Mouse (Mus musculus): ENCODE measurements around the gene Ccdc87. TPM values are rescaled to one million over a fixed set of nuclear protein-coding genes. Genes with fewer than 3 reads are reported as not detected.

Gene Ccdc87
- 0.27 TPM in 1 of 2 replicates, not detected in the other for polyA plus RNA-seq (2011; ENCODE audit: insufficient read depth, insufficient read length, low read depth, missing spikeins)

DNA sequence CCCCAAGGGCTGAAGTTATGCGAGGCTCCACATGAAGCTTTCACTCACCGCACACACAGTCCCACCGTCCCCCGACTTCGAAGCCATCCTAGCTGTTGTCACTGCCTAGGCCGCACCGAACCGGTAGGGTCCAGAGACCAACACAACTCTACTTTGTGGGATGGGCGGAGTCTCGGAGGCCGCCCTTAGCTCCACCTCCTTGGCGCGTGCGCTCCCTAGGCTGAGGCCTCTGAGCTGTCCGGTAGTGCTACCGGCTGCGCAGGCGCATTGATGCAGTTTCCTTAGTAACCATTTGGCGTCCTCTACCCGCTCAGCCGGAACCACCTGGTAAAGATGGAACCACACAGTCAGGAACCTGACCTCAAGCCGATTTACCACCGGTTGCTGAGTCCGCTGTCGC is at the start of gene Ccdc87, which contains the start of gene Ccs:
Gene Ccdc87, plus strand, starts transcription at position 218 of the 400 bp plus-strand sequence.
Gene Ccs, minus strand, starts transcription at position 184 of the 400 bp plus-strand sequence.
- TF ChIP-seq POLR2A (IDR thresholded peaks at IDR 0.05; ENCODE audit: insufficient read depth, low read length) (peak; percentile 65), EP300 (IDR thresholded peaks at IDR 0.05; ENCODE audit: insufficient read depth, low read depth, low read length) (peak; percentile 29; the same call in 1 of the 2 replicates), CTCF (IDR thresholded peaks at IDR 0.05; ENCODE audit: low read depth, low read length) (no peak)
- Histone ChIP-seq H3K27me3 (ENCODE audit: control insufficient read depth, insufficient read depth, low read length, poor library complexity, severe bottlenecking) (no peaks in the 10 kb centered on the region), H3K27ac (ENCODE audit: insufficient read depth, low read length) (no peak within 1 kb of the TSS)

DNA sequence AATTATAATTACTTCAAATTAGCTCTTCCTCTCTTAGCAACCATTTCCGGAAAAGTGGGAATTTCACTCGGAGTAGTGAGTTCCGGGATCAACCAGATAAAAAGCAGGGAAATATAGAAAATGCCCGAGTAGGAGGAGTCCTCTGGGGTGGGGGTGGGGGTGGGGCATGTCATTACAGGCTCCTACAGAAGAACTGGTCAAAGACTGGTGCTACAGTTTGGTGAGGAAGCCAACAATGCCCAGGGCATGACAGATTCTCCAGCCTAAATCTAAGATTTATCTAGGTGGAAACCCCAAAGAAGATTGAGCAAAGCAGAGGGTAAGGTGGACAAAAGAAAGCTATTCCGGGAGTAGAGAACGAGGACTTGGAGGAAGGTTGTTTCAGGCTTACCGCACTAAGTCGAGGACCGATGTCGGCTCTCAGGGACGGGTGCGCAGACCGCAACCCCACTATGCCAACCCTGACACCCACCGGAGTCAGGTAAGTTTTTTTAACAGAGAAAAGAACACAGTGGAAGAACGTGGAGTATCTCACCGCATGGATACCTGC is 45.8 kb upstream of the Ccdc87 start:
- peaks cover 4% of the 10 kb centered on the region for H3K4me1 ChIP-seq (ENCODE audit: control insufficient read depth, insufficient read depth, low read length)
- peak overlapping the region; percentile 96 for H3K4me3 ChIP-seq (ENCODE audit: low read depth, low read length)
- peaks cover 44% of the 10 kb centered on the region for H3K36me3 ChIP-seq (ENCODE audit: control insufficient read depth, insufficient read depth, low read length, poor library complexity, severe bottlenecking)
- peak overlapping the region; percentile 86 for H3K9ac ChIP-seq (ENCODE audit: low read depth, poor library complexity, severe bottlenecking)
- H3K9me3 ChIP-seq (replicated peaks; ENCODE audit: control insufficient read depth, insufficient read depth, low read length, poor library complexity, severe bottlenecking): no peaks in the 10 kb centered on the region
- no peaks in the 10 kb centered on the region for H3K27me3 ChIP-seq (ENCODE audit: control insufficient read depth, insufficient read depth, low read length, poor library complexity, severe bottlenecking)
- TF ChIP-seq POLR2A (IDR thresholded peaks at IDR 0.05; ENCODE audit: insufficient read depth, low read length): no peak
- TF ChIP-seq EP300 (IDR thresholded peaks at IDR 0.05; ENCODE audit: insufficient read depth, low read depth, low read length): no peak
- no peak for TF ChIP-seq CTCF (IDR thresholded peaks at IDR 0.05; ENCODE audit: low read depth, low read length)
- H3K27ac ChIP-seq (ENCODE audit: insufficient read depth, low read length): peak overlapping the region; percentile 12

More for the DNA sequence above, at the start of gene Ccdc87, which contains the start of gene Ccs:
- Histone ChIP-seq H3K36me3 (ENCODE audit: control insufficient read depth, insufficient read depth, low read length, poor library complexity, severe bottlenecking) (no peaks in the 10 kb centered on the region), H3K4me1 (ENCODE audit: control insufficient read depth, insufficient read depth, low read length) (no peaks in the 10 kb centered on the region), H3K4me3 (ENCODE audit: low read depth, low read length) (peak within 1 kb of the TSS; percentile 74), H3K9me3 (replicated peaks; ENCODE audit: control insufficient read depth, insufficient read depth, low read length, poor library complexity, severe bottlenecking) (no peaks in the 10 kb centered on the region), H3K9ac (ENCODE audit: low read depth, poor library complexity, severe bottlenecking) (peak within 1 kb of the TSS; percentile 59)

DNA sequence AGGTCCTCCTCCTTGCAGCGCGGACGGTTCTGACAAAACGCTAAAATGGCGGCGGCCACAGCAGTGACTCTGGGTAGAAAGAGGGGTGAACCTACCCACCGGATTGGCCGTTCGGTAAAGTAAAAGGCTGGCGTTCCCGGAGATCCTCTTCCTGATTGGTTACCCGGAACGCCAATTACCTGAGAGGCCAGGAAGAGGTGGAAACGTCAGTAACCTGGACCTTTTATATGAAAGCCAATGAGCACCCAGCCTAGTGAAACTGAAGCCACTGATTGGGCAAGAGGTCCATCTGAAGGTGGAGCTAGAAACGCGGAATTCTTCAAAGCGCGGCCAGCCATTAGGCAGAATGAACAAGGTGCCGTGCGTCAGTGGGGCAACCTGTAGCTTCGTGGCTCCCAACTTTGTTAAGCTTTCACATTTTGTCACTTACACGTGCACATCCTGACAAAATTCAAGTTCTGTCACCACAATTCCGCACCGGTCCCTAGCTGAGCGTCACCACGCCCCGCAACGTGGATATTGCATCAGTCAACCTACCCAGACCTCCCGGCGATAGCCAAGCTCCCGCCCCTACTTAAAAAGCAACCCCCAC is 45.2 kb upstream of the Ccdc87 start, which contains the start of gene Rbm4:
Gene Rbm4, minus strand, starts transcription at position 71 of the 592 bp plus-strand sequence.
- peak; percentile 29 for TF ChIP-seq POLR2A (IDR thresholded peaks at IDR 0.05; ENCODE audit: insufficient read depth, low read length)
- TF ChIP-seq EP300 (IDR thresholded peaks at IDR 0.05; ENCODE audit: insufficient read depth, low read depth, low read length): no peak
- Histone ChIP-seq H3K36me3 (ENCODE audit: control insufficient read depth, insufficient read depth, low read length, poor library complexity, severe bottlenecking) (peaks cover 42% of the 10 kb centered on the region), H3K9me3 (replicated peaks; ENCODE audit: control insufficient read depth, insufficient read depth, low read length, poor library complexity, severe bottlenecking) (no peaks in the 10 kb centered on the region), H3K27ac (ENCODE audit: insufficient read depth, low read length) (peak within 1 kb of the TSS; percentile 84), H3K4me3 (ENCODE audit: low read depth, low read length) (peak within 1 kb of the TSS; percentile 96), H3K4me1 (ENCODE audit: control insufficient read depth, insufficient read depth, low read length) (peaks cover 4% of the 10 kb centered on the region), H3K9ac (ENCODE audit: low read depth, poor library complexity, severe bottlenecking) (peak within 1 kb of the TSS; percentile 86), H3K27me3 (ENCODE audit: control insufficient read depth, insufficient read depth, low read length, poor library complexity, severe bottlenecking) (no peaks in the 10 kb centered on the region)

DNA sequence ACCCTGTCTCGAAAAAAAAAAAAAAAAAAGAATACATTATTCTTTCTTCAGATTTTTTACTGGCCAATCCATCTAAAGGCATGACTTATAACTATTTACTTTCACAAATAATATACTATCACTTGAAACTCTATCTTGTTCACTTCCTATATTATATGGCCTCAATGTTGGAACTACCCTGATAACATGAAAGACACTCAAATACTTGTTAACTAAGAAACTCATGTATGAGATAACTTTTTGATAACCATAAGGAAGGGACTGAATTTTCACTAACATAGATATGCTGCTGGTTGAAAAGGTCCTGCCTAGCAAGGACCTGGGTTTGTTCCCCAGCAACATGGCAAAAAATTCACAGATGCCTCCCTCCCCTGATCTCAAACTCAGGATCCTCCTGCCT is 43.2 kb upstream of the Ccdc87 start:
- no peaks in the 10 kb centered on the region for H3K27me3 ChIP-seq (ENCODE audit: control insufficient read depth, insufficient read depth, low read length, poor library complexity, severe bottlenecking)
- H3K36me3 ChIP-seq (ENCODE audit: control insufficient read depth, insufficient read depth, low read length, poor library complexity, severe bottlenecking): peaks cover 44% of the 10 kb centered on the region

DNA sequence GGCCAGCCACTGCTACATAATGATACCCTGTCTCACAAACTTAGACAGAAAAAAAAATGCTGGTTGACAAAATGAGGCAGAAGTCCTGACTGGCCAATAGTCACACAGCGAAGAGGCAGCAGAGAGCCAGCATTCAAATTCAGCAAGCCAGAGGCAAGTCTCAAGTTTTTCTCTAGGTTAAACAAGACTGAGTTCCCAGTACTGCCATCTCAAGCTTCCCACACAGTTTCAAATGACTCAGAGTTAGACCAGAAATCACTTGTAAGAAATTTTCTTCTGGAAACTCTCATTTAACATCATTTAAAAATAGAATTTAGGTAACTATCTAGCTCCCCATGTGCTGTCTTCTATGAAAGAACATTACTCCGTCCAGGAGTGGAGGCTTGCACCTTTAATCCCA is 41.3 kb upstream of the Ccdc87 start:
- Histone ChIP-seq H3K27ac (ENCODE audit: insufficient read depth, low read length) (0 out of 2 replicates have a peak overlapping the region, but pooled peaks have one; percentile 31), H3K27me3 (ENCODE audit: control insufficient read depth, insufficient read depth, low read length, poor library complexity, severe bottlenecking) (no peaks in the 10 kb centered on the region), H3K4me1 (ENCODE audit: control insufficient read depth, insufficient read depth, low read length) (peaks cover 3% of the 10 kb centered on the region), H3K9ac (ENCODE audit: low read depth, poor library complexity, severe bottlenecking) (no peak overlapping the region), H3K4me3 (ENCODE audit: low read depth, low read length) (no peak overlapping the region), H3K9me3 (replicated peaks; ENCODE audit: control insufficient read depth, insufficient read depth, low read length, poor library complexity, severe bottlenecking) (no peaks in the 10 kb centered on the region), H3K36me3 (ENCODE audit: control insufficient read depth, insufficient read depth, low read length, poor library complexity, severe bottlenecking) (peaks cover 48% of the 10 kb centered on the region)
- TF ChIP-seq CTCF (IDR thresholded peaks at IDR 0.05; ENCODE audit: low read depth, low read length): no peak
- TF ChIP-seq POLR2A (IDR thresholded peaks at IDR 0.05; ENCODE audit: insufficient read depth, low read length): no peak
- TF ChIP-seq EP300 (IDR thresholded peaks at IDR 0.05; ENCODE audit: insufficient read depth, low read depth, low read length): no peak

More for the DNA sequence above, 43.2 kb upstream of the Ccdc87 start:
- TF ChIP-seq EP300 (IDR thresholded peaks at IDR 0.05; ENCODE audit: insufficient read depth, low read depth, low read length) (no peak), CTCF (IDR thresholded peaks at IDR 0.05; ENCODE audit: low read depth, low read length) (no peak), POLR2A (IDR thresholded peaks at IDR 0.05; ENCODE audit: insufficient read depth, low read length) (no peak)
- peaks cover 5% of the 10 kb centered on the region for H3K4me1 ChIP-seq (ENCODE audit: control insufficient read depth, insufficient read depth, low read length)
- H3K9me3 ChIP-seq (replicated peaks; ENCODE audit: control insufficient read depth, insufficient read depth, low read length, poor library complexity, severe bottlenecking): no peaks in the 10 kb centered on the region
- no peak overlapping the region for H3K9ac ChIP-seq (ENCODE audit: low read depth, poor library complexity, severe bottlenecking)
- no peak overlapping the region for H3K27ac ChIP-seq (ENCODE audit: insufficient read depth, low read length)
- no peak overlapping the region for H3K4me3 ChIP-seq (ENCODE audit: low read depth, low read length)

DNA sequence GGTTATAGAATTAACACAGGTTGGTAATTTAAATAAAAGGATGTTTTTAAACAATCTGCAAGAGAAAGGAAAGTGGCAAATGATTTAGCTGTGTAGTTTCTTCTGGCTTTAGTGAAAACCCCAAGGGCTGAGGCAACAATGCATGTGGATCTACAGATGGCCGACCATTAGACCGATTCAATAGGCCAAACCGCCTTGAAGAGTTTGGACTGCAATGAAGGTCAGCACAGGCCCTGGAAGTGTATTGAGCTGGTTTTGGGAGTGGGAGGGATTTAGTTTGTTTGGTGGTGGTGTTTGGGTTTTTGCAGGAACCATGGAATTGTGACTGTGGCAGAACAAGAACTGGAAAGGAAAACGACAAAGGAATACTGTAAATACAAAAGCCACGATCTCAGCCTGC is 40.1 kb upstream of the Ccdc87 start:
- no peak for TF ChIP-seq EP300 (IDR thresholded peaks at IDR 0.05; ENCODE audit: insufficient read depth, low read depth, low read length)
- no peak for TF ChIP-seq POLR2A (IDR thresholded peaks at IDR 0.05; ENCODE audit: insufficient read depth, low read length)
- no peak for TF ChIP-seq CTCF (IDR thresholded peaks at IDR 0.05; ENCODE audit: low read depth, low read length)
- Histone ChIP-seq H3K4me3 (ENCODE audit: low read depth, low read length) (no peak overlapping the region), H3K4me1 (ENCODE audit: control insufficient read depth, insufficient read depth, low read length) (peaks cover 3% of the 10 kb centered on the region), H3K36me3 (ENCODE audit: control insufficient read depth, insufficient read depth, low read length, poor library complexity, severe bottlenecking) (peaks cover 56% of the 10 kb centered on the region), H3K9ac (ENCODE audit: low read depth, poor library complexity, severe bottlenecking) (no peak overlapping the region), H3K9me3 (replicated peaks; ENCODE audit: control insufficient read depth, insufficient read depth, low read length, poor library complexity, severe bottlenecking) (no peaks in the 10 kb centered on the region), H3K27me3 (ENCODE audit: control insufficient read depth, insufficient read depth, low read length, poor library complexity, severe bottlenecking) (no peaks in the 10 kb centered on the region), H3K27ac (ENCODE audit: insufficient read depth, low read length) (peak overlapping the region; percentile 31; the same call in 1 of the 2 replicates)
